Mouse (Mus musculus): Measurements from ENCODE around the gene Rab44.

Rab44 gene

DNA sequence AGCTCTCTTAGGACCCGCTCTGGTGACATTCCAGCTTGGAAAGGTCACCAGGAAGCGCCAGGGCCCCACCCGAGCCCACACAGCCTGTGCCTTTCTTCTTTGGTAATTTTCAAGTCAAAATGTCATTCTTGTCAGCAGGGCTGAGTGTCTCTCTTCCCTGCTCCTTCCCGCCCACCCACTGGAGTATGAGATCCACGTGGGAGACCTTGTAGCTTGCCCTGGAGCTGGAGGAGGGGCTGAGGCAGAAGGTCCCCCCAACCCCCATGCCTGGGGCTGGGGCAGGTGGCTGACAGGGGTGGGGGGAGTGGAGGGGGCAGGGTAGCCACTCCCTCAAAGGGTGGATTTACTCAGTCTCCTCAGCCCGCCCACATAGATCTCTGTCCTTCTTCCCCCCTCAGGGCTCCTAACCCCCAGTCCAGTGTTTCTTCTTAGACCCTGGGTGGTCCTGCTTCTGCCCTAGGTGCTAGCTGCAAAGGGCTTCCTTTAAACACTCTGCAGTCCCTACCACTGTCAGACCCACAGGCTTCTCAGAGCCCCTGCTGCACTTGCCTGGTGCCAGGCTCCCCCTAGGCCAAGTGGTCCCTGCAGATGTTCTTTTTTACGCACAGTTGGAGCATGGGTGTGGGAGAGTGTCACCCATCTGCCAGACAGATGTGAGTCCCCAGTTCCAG, 71.6 kb downstream of the Rab44 start:
- in situ Hi-C loops (cut with MboI; ENCODE audit: unreplicated experiment in 2 of 2) = no loop called here

DNA sequence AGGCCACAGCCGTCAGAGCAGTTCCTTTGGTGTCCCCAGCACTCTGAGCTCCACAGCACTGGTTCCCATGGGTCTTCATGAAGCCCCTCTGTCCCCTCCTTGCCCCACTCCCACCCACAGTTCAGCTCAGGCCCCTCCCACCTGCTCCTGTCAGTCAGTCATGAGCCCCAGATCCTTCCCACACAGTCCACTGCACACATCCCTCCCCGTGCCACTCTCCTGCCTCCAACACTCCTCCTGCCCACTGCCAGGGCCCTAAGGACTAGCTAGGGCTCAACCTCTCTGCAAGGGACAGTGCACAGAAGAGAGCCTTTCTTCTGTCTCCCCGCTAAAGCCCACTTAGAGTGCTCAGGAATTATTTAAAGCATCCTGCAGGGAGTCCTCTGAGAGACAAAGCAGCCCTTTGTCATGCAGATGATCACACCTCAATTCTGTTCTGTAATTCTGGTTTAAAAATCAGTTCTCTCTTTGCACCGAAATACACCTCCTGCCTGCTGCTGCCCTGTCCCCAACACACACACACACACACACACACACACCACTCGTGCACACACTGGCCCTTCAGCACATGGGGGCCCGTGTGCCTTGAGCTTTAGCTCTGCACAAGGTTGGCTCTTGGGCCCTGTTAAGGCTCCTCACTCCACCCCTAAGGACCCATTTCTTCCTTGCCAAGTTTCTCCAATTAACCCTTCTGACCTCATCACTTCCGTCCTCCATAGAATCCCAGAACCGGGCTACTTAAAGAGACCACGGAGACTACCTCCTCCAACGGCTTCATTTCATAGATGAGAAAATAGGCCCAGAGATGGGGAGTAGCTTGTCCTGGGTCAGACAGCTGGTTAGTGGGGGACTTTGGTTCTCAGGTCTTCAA, 73.3 kb downstream of the Rab44 start:
- in situ Hi-C loops (cut with MboI; ENCODE audit: unreplicated experiment in 2 of 2) = no loop called here

- in situ Hi-C loops (cut with MboI; ENCODE audit: unreplicated experiment in 2 of 2) = no loop called here
These were observed 75.0 kb downstream of the Rab44 start for GRCm38 (mm10) chr17:29188989-29189388.

DNA sequence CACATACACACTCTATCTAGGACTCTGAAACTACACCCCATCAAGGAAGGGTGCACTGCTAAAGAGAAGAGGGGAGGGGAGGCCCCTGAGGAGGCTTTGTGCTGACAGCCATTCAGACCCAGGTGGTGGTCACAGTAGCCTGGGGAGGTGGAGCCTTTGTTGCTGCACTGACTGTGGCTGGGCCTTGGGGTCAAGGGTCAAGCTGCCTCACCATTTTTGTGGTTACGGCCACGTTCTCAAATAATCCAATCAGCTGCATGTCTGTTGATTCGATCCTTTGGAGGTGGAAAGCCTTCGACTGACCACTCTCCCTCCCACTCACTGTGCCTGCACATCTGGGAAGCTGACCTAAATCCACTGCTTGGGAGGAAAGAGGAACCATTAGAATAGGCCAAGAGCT, 81.6 kb downstream of the Rab44 start:
- in situ Hi-C loops (cut with MboI; ENCODE audit: unreplicated experiment in 2 of 2) = no loop called here
